27 mouse cellular contexts compared by ENCODE assay signal in genomic region chr7:3949159-3949558, GRCm38 (mm10). TPM values are rescaled to one million over a fixed set of nuclear protein-coding genes. Genes with fewer than 3 reads are reported as not detected.
DNase-seq lines count a peak whose midpoint lies in the region; ATAC-seq and TF ChIP-seq lines count a peak whose summit lies in the region.
"Had no signal": no experiment of that assay in that cellular context is flagged by ENCODE, and none has a peak within 500 bp of the region (broad histone marks: within the 10 kb centered on the region; RNA-seq: fewer than 3 reads in every experiment).

No protein-coding gene starts in this region.

- no peaks in the 10 kb centered on the region for H3K36me3 ChIP-seq in E14TG2a.4 (ENCODE audit: insufficient read depth, low read length)
- H3K36me3 ChIP-seq: forebrain, embryonic 10.5 days; G1E; heart, embryonic 10.5 days had no signal

- no peak for DNase-seq in layer of hippocampus, adult 2 months (ENCODE audit: low spot score in 2 of 2)
- no peak for DNase-seq in layer of hippocampus, adult 11-12 months (ENCODE audit: low spot score)
- DNase-seq in 416B (ENCODE audit: low read depth): peak; percentile 29
- no peak for DNase-seq in retina, postnatal 1 day
- no peak for DNase-seq in urinary bladder, adult 2 months (ENCODE audit: low spot score)
- DNase-seq: adrenal gland, postnatal 14 days; cerebellum, adult 9-10 months; gastrocnemius, postnatal 36 days; kidney, adult 9 months; kidney, postnatal 4 days; lung, adult 18-20 months; lung, postnatal 10 days; right cerebral cortex, postnatal 25 days; spleen, adult 18-20 months had no signal

- no peak overlapping the region for H3K4me3 ChIP-seq in layer of hippocampus, adult 2 months
- H3K4me3 ChIP-seq in E14TG2a.4 (replicated peaks; ENCODE audit: low read length): no peak overlapping the region
- H3K4me3 ChIP-seq: forebrain, embryonic 10.5 days; heart, embryonic 10.5 days had no signal

- no peak overlapping the region for H3K27ac ChIP-seq in layer of hippocampus, adult 2 months
- H3K27ac ChIP-seq: forebrain, embryonic 10.5 days; heart, embryonic 10.5 days had no signal

- ATAC-seq in common myeloid progenitor, adult 5-6 weeks (replicated peaks; ENCODE audit: low read depth, poor library complexity, severe bottlenecking): peak; percentile 62; the same call in 1 of the 2 replicates
- ATAC-seq: forebrain, embryonic 16.5 days; hindbrain, embryonic 16.5 days; intestine, embryonic 16.5 days had no signal

- no peaks in the 10 kb centered on the region for H3K9me3 ChIP-seq in E14TG2a.4 (ENCODE audit: low read length)
- H3K9me3 ChIP-seq: forebrain, embryonic 10.5 days; G1E; heart, embryonic 10.5 days had no signal

- H3K27me3 ChIP-seq in E14TG2a.4 (ENCODE audit: insufficient read depth, low read length): no peaks in the 10 kb centered on the region

- no peaks in the 10 kb centered on the region for H3K4me1 ChIP-seq in E14TG2a.4 (replicated peaks; ENCODE audit: low read depth, low read length)
- H3K4me1 ChIP-seq: forebrain, embryonic 10.5 days; heart, embryonic 10.5 days had no signal

- TF ChIP-seq CTCF in layer of hippocampus, adult 2 months (conservative IDR thresholded peaks at IDR 0.05): peak; percentile 68
- peak; percentile 25 for TF ChIP-seq CTCF in E14TG2a.4 (conservative IDR thresholded peaks at IDR 0.05; ENCODE audit: low read length)

RNA-seq across cellular contexts. Expression of gene Lilra6, which starts 33.9 kb away (rescaled TPM):
- not detected for total RNA-seq in layer of hippocampus, adult 2 months (2021)
- 0.37 TPM in 1 of 2 replicates, not detected in the other for total RNA-seq in common myeloid progenitor, adult 5-6 weeks (2017)
- 0.92 and 1.0 TPM in 2 replicates for polyA plus RNA-seq in urinary bladder, adult 2 months (2012; rRNA removed)
- total RNA-seq: gastrocnemius, postnatal 36 days; layer of hippocampus, postnatal 10 days had no signal
- polyA plus RNA-seq: cortical plate, adult 2 months; forebrain, embryonic 10.5 days; forebrain, embryonic 16.5 days; G1E; heart, embryonic 10.5 days; hindbrain, embryonic 16.5 days; midbrain, embryonic 11.5 days had no signal

RNA-seq across cellular contexts. Expression of gene Gm14548, which starts 51.2 kb away (rescaled TPM):
- not detected for total RNA-seq in layer of hippocampus, adult 2 months (2021)
- total RNA-seq in common myeloid progenitor, adult 5-6 weeks (2017): 0.64 TPM in 1 of 2 replicates, not detected in the other
- polyA plus RNA-seq in urinary bladder, adult 2 months (2012; rRNA removed): 0.88 and 0.99 TPM in 2 replicates
- total RNA-seq: adrenal gland, postnatal 14 days; layer of hippocampus, postnatal 10 days; left cerebral cortex, adult 8-10 months had no signal
- polyA plus RNA-seq: cortical plate, adult 2 months; forebrain, embryonic 10.5 days; forebrain, embryonic 16.5 days; G1E; heart, embryonic 10.5 days; hindbrain, embryonic 16.5 days; limb, embryonic 11.5 days; midbrain, embryonic 11.5 days had no signal
